Mouse (Mus musculus): ENCODE results near the gene Tnks2. TPM values are rescaled to one million over a fixed set of nuclear protein-coding genes. Genes with fewer than 3 reads are reported as not detected.

Tnks2 gene
- polyA plus RNA-seq, 2 experiments = 19.0 to 19.4 TPM

DNA sequence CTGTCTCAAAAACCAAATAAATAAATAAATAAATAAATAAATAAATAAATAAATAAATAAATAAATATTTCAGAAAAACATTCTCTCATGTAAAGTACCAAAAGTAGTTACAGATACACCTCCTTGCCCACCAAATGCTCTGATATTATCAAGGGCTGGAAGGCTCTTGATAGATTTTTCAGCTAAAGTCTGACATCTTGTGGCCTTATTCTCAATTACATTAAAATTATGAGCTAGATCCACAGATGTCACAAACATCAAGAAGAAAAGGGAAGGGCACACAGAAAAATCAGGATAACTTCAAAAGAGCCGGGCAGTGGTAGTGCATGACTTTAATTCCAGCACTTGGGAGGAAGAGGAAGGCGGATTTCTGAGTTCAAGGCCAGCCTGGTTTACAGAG is 88.0 kb downstream of the Tnks2 start:
- Histone ChIP-seq H3K4me1 (replicated peaks; ENCODE audit: control insufficient read depth in 2 of 2, insufficient read depth in 2 of 2, low read length in 1 of 2) (peaks cover 3 to 8% of the 10 kb centered on the region in 2 experiments; a peak in 3 of 4 replicates), H3K9ac (replicated peaks) (no peak overlapping the region), H3K27ac (no peak overlapping the region), H3K4me2 (ENCODE audit: low read depth) (no peak overlapping the region), H3K36me3 (replicated peaks; ENCODE audit: control insufficient read depth, insufficient read depth, low read depth) (no peaks in the 10 kb centered on the region), H3K27me3 (ENCODE audit: control insufficient read depth, insufficient read depth, low read length) (peaks cover 7% of the 10 kb centered on the region), H3K4me3 (ENCODE audit: insufficient read depth in 1 of 2, low read depth in 2 of 2, low read length in 2 of 2) (no peak overlapping the region), H3K9me3 (ENCODE audit: control insufficient read depth, low read length) (no peaks in the 10 kb centered on the region)
- TF ChIP-seq EP300 (IDR thresholded peaks at IDR 0.05; ENCODE audit: low read depth) = no peak
- 0 out of 2 replicates have a peak, but pooled peaks have one; percentile 18 for TF ChIP-seq CTCF (IDR thresholded peaks at IDR 0.05; ENCODE audit: low read depth)
- WGBS (ENCODE audit: insufficient replicate concordance) = 20% methylated on average over 2 of the region's 2 CpGs
- DNase-seq (ENCODE audit: low read depth in 3 of 3, low spot score in 3 of 3) (peak in 1 of 3 experiments; percentile 60), ATAC-seq (ENCODE audit: insufficient read depth) (no peak)

DNA sequence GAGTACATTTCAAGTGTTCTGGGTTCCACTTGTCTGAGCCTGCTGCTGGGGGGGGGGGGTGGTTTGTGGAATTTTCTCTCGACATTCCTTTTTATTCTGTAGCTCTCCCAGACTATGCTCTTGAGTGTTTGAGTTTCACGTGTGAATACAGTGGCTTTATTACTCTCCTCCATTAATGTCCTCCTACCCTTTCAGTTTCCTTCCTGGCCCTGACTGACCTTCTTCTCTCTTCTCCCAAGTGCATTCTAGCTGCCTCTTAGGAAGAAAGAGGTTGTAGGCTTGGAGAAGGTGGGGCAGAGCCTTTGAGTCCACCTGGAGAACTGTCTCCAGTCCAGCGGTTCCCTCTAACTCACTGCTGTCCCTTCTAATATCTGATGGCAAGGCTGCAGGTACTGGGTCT is 88.9 kb downstream of the Tnks2 start:
- Histone ChIP-seq H3K9ac (replicated peaks) (no peak overlapping the region), H3K9me3 (ENCODE audit: control insufficient read depth, low read length) (no peaks in the 10 kb centered on the region), H3K27me3 (ENCODE audit: control insufficient read depth, insufficient read depth, low read length) (peaks cover 7% of the 10 kb centered on the region), H3K4me2 (ENCODE audit: low read depth) (no peak overlapping the region), H3K4me3 (ENCODE audit: insufficient read depth in 1 of 2, low read depth in 2 of 2, low read length in 2 of 2) (no peak overlapping the region), H3K27ac (no peak overlapping the region), H3K36me3 (replicated peaks; ENCODE audit: control insufficient read depth, insufficient read depth, low read depth) (no peaks in the 10 kb centered on the region), H3K4me1 (replicated peaks; ENCODE audit: control insufficient read depth in 2 of 2, insufficient read depth in 2 of 2, low read length in 1 of 2) (peaks cover 5 to 11% of the 10 kb centered on the region in 2 experiments)
- WGBS (ENCODE audit: insufficient replicate concordance) = 60% methylated on average over 3 of the region's 3 CpGs
- ATAC-seq (ENCODE audit: insufficient read depth) (no peak), DNase-seq (ENCODE audit: low read depth in 3 of 3, low spot score in 3 of 3) (no peak)
- no peak for TF ChIP-seq EP300 (IDR thresholded peaks at IDR 0.05; ENCODE audit: low read depth)

DNA sequence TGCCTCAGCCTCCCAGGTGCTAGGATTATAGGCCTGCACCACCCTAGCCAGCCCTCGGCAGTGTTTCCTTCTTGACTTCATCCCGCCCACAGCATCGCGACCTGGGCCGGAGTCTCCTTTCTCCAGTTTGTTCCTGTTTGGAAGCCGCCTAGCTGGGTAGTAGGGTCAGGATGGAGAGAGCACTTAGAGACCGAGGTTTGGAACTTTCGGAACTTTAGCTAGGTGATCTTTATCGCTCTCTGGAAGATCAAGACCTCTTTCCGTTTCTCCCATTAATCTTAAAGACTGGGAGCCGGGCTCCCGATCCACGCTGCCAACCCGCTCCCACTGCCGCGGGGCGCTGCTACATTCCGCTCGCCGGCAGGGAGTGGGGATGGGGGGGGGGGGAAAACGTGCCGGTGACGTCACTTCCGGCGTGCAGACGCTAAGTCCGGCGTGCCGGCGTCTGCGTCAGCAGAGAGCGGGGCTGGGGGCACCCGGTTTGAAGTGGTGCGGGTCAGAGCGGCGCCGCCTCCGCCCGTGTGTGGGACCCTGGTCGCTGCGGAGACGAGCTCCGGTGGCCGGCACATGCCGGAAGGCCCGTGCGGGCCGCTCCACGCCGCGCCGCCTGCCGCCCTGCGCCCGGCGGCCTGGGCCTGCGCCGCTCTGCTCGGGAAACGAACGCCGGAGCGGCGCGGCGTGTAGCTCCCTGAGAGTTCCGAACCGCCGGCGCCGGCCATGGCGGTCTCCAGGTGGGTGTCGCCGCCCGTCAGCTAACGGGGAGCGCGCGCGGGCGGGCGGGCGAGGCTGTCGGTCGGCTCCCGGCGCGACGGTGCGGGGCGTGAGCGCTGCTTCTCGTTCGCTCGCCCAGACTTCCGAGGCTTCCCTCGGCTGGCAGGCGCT is 91.9 kb downstream of the Tnks2 start, which contains the start of gene Btaf1:
Gene Btaf1 (plus strand): TSS at position 409 of the 882 bp plus-strand sequence.
- H3K27ac ChIP-seq = peak within 1 kb of the TSS; percentile 92
- peak within 1 kb of the TSS; percentile 82 to 96 for H3K4me3 ChIP-seq (ENCODE audit: insufficient read depth in 1 of 2, low read depth in 2 of 2, low read length in 2 of 2)
- no peaks in the 10 kb centered on the region for H3K9me3 ChIP-seq (ENCODE audit: control insufficient read depth, low read length)
- H3K4me1 ChIP-seq (replicated peaks; ENCODE audit: control insufficient read depth in 2 of 2, insufficient read depth in 2 of 2, low read length in 1 of 2) = peaks cover 11 to 21% of the 10 kb centered on the region in 2 experiments
- peaks cover 3% of the 10 kb centered on the region; the same call in 1 of the 2 replicates for H3K36me3 ChIP-seq (replicated peaks; ENCODE audit: control insufficient read depth, insufficient read depth, low read depth)
- ATAC-seq (ENCODE audit: insufficient read depth) = peak; percentile 95
- WGBS (ENCODE audit: insufficient replicate concordance) = under 1% methylated on average over 95 of the region's 98 CpGs
- H3K27me3 ChIP-seq (ENCODE audit: control insufficient read depth, insufficient read depth, low read length) = no peaks in the 10 kb centered on the region
- peak; percentile 76 to 85 (median 76) for DNase-seq (ENCODE audit: low read depth in 3 of 3, low spot score in 3 of 3)
- peak within 1 kb of the TSS; percentile 85 for H3K4me2 ChIP-seq (ENCODE audit: low read depth)
- 0 out of 2 replicates have a peak, but pooled peaks have one; percentile 3 for TF ChIP-seq CTCF (IDR thresholded peaks at IDR 0.05; ENCODE audit: low read depth)
- no peak for TF ChIP-seq EP300 (IDR thresholded peaks at IDR 0.05; ENCODE audit: low read depth)
- H3K9ac ChIP-seq (replicated peaks) = peak within 1 kb of the TSS; percentile 89

- peak overlapping the region; percentile 85 for H3K4me2 ChIP-seq (ENCODE audit: low read depth)
- under 1% methylated on average over 26 of the region's 26 CpGs for WGBS (ENCODE audit: insufficient replicate concordance)
- no peaks in the 10 kb centered on the region for H3K27me3 ChIP-seq (ENCODE audit: control insufficient read depth, insufficient read depth, low read length)
- H3K36me3 ChIP-seq (replicated peaks; ENCODE audit: control insufficient read depth, insufficient read depth, low read depth) = peaks cover 3% of the 10 kb centered on the region; the same call in 1 of the 2 replicates
- peak overlapping the region; percentile 92 for H3K27ac ChIP-seq
- H3K9me3 ChIP-seq (ENCODE audit: control insufficient read depth, low read length) = no peaks in the 10 kb centered on the region
- peak in 1 of 3 experiments; percentile 71 for DNase-seq (ENCODE audit: low read depth in 3 of 3, low spot score in 3 of 3)
- peak overlapping the region; percentile 82 to 96 for H3K4me3 ChIP-seq (ENCODE audit: insufficient read depth in 1 of 2, low read depth in 2 of 2, low read length in 2 of 2)
- peak overlapping the region; percentile 89 for H3K9ac ChIP-seq (replicated peaks)
- peaks cover 14 to 26% of the 10 kb centered on the region in 2 experiments for H3K4me1 ChIP-seq (replicated peaks; ENCODE audit: control insufficient read depth in 2 of 2, insufficient read depth in 2 of 2, low read length in 1 of 2)
- TF ChIP-seq EP300 (IDR thresholded peaks at IDR 0.05; ENCODE audit: low read depth) (peak; percentile 42; the same call in 1 of the 2 replicates), CTCF (IDR thresholded peaks at IDR 0.05; ENCODE audit: low read depth) (no peak)
- no peak for ATAC-seq (ENCODE audit: insufficient read depth)
Measured at GRCm38 (mm10) chr19:36926553-36927236, 92.7 kb downstream of the Tnks2 start.

Measured in liver, embryonic 14.5 days (tissue).